Mouse (Mus musculus) heart, postnatal 0 days (tissue): Measurements from ENCODE around the gene Siglech.

ENCODE experiments used
- CTCF ChIP-seq: IDR thresholded peaks from 2 replicates; pipeline ENCODE4 v1.5.1; 2016; ENCODE audit warnings: antibody characterized with exemption, control low read depth, low read depth
- EP300 ChIP-seq: IDR thresholded peaks from 2 replicates; pipeline ENCODE4 v1.6.1; 2016; ENCODE audit warnings: antibody characterized with exemption, low read depth

GRCm38 (mm10) chr7:55780011-55780410 lies 12.0 kb downstream of the Siglech start:
- TF ChIP-seq CTCF (no peak), EP300 (no peak)
